Mouse (Mus musculus): ENCODE measurements around the gene Atg5.

DNA sequence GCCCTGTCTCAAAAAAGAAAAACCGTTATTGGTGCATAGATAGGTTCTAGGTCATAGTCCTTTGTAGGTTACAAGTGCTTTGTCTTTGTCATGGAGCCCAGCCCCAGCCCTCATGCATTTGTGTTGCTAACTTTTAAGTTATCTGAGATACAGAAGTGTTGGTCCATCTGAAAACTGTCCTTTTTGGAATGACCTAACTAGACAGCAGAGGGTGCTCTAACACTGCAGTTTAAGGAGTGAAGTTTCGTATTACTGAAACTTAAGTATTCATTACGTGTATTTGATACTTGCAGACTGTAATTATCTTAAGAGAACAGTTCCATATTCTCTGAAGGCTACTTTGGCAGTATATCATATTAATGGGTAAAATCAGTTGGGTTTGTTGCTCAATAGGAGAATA lies 24.0 kb downstream of the Atg5 start:
- TF ChIP-seq CTCF (IDR thresholded peaks at IDR 0.05; ENCODE audit: low read depth, low read length) (no peak), POLR2A (IDR thresholded peaks at IDR 0.05; ENCODE audit: insufficient read depth, low read length) (no peak), EP300 (IDR thresholded peaks at IDR 0.05; ENCODE audit: insufficient read depth, low read depth, low read length) (no peak)

Data from ES-Bruce4 (cell line).